Mouse (Mus musculus) neural tube, embryonic 11.5 days (tissue): Measurements from ENCODE around the gene Chmp5. TPM values are rescaled to one million over a fixed set of nuclear protein-coding genes. Genes with fewer than 3 reads are reported as not detected.

Source experiments
- ATAC-seq: fragments of 200-750 bp; cut with Nextera tagmentation; 2 replicates; pipeline ENCODE4 v1.8.0; 2017; ENCODE audit warnings: moderate number of reproducible peaks, mild to moderate bottlenecking, moderate TSS enrichment, moderate library complexity; ENCODE audit not compliant: insufficient read depth, low FRiP score, low TSS enrichment
- DNase-seq: peaks from one replicate; pipeline ENCODE4 v3.0.0-alpha.2; 2015; ENCODE audit warnings: low spot score
- H3K27ac ChIP-seq: fragments of 300-500 bp; sonication (generic); 2 replicates; pipeline ENCODE4 v1.5.1; 2014; ENCODE audit warnings: low read depth, mild to moderate bottlenecking, low read length
- H3K27me3 ChIP-seq: fragments of 300-500 bp; sonication (generic); 2 replicates; pipeline ENCODE4 v1.6.1; 2014; ENCODE audit warnings: mild to moderate bottlenecking, low read length, mixed read lengths; ENCODE audit not compliant: control insufficient read depth, insufficient read depth
- H3K36me3 ChIP-seq: fragments of 300-500 bp; sonication (generic); 2 replicates; pipeline ENCODE4 v1.6.1; 2014; ENCODE audit warnings: mild to moderate bottlenecking, low read length, moderate library complexity, mixed read lengths; ENCODE audit not compliant: control insufficient read depth, insufficient read depth
- H3K4me1 ChIP-seq: fragments of 300-500 bp; sonication (generic); 2 replicates; pipeline ENCODE4 v1.6.1; 2014; ENCODE audit warnings: low read length, mixed read lengths; ENCODE audit not compliant: control insufficient read depth, insufficient read depth
- H3K4me2 ChIP-seq: fragments of 300-500 bp; sonication (generic); 2 replicates; pipeline ENCODE4 v1.6.1; 2014; ENCODE audit warnings: low read depth, mild to moderate bottlenecking, moderate library complexity
- H3K4me3 ChIP-seq: fragments of 300-500 bp; sonication (generic); 2 replicates; pipeline ENCODE4 v1.5.1; 2014; ENCODE audit warnings: low read depth, low read length
- H3K9ac ChIP-seq: fragments of 300-500 bp; sonication (generic); 2 replicates; pipeline ENCODE4 v1.6.1; 2014; ENCODE audit warnings: mild to moderate bottlenecking, low read length
- H3K9me3 ChIP-seq: fragments of 300-500 bp; sonication (generic); 2 replicates; pipeline ENCODE4 v1.6.1; 2016; ENCODE audit warnings: low read length; ENCODE audit not compliant: control insufficient read depth
- WGBS: fragments of 180-500 bp; shearing (Covaris S2); extraction: QIAGEN DNeasy Blood & Tissue Kit; methylation state at CpG from one replicate; pipeline ENCODE4 v1.1.7; 2014; 5-methylcytosine and 5-hydroxymethylcytosine counted together
- polyA plus RNA-seq: library from polyadenylated mRNA; unstranded; fragments of >200 nt; fragmentation: Nextera tagmentation; extraction: Ambion mirVana; gene quantifications from 2 replicates; pipeline ENCODE4 v1.2.1, GENCODE M21; 2014

The Chmp5 gene
- polyA plus RNA-seq, 1 experiment from 2014 or later: 146 TPM

- ATAC-seq (no peak), DNase-seq (no peak)
- Histone ChIP-seq H3K9ac (no peak overlapping the region), H3K4me1 (no peaks in the 10 kb centered on the region), H3K27ac (no peak overlapping the region), H3K4me2 (no peak overlapping the region), H3K27me3 (no peaks in the 10 kb centered on the region), H3K36me3 (peaks cover 15% of the 10 kb centered on the region), H3K9me3 (no peaks in the 10 kb centered on the region), H3K4me3 (no peak overlapping the region)
- WGBS: 94% methylated on average over 10 of the region's 10 CpGs
Observed at GRCm38 (mm10) chr4:40976651-40977050, 28.4 kb downstream of the Chmp5 start.

GRCm38 (mm10) chr4:40979430-40979829 is 31.2 kb downstream of the Chmp5 start:
- no peak overlapping the region for H3K27ac ChIP-seq
- ATAC-seq (no peak), DNase-seq (no peak)
- peaks cover 15% of the 10 kb centered on the region for H3K36me3 ChIP-seq
- WGBS: 88% methylated on average over 1 of the region's 1 CpGs
- H3K4me3 ChIP-seq: no peak overlapping the region
- H3K9me3 ChIP-seq: no peaks in the 10 kb centered on the region
- H3K27me3 ChIP-seq: no peaks in the 10 kb centered on the region
- no peak overlapping the region for H3K4me2 ChIP-seq
- no peaks in the 10 kb centered on the region for H3K4me1 ChIP-seq
- no peak overlapping the region for H3K9ac ChIP-seq

- Histone ChIP-seq H3K36me3 (peaks cover 11% of the 10 kb centered on the region), H3K4me1 (no peaks in the 10 kb centered on the region), H3K9me3 (no peaks in the 10 kb centered on the region), H3K27me3 (no peaks in the 10 kb centered on the region), H3K9ac (no peak overlapping the region), H3K27ac (no peak overlapping the region), H3K4me2 (no peak overlapping the region), H3K4me3 (no peak overlapping the region)
- ATAC-seq (no peak), DNase-seq (no peak)
- WGBS: 72% methylated on average over 3 of the region's 3 CpGs
Observed at GRCm38 (mm10) chr4:40982486-40982885, 34.3 kb downstream of the Chmp5 start.

GRCm38 (mm10) chr4:40983686-40984085 is 35.5 kb downstream of the Chmp5 start:
- DNase-seq (no peak), ATAC-seq (no peak)
- H3K4me1 ChIP-seq: no peaks in the 10 kb centered on the region
- H3K36me3 ChIP-seq: peaks cover 5% of the 10 kb centered on the region
- 81% methylated on average over 1 of the region's 1 CpGs for WGBS
- H3K4me2 ChIP-seq: no peak overlapping the region
- H3K27me3 ChIP-seq: no peaks in the 10 kb centered on the region
- no peak overlapping the region for H3K27ac ChIP-seq
- H3K9me3 ChIP-seq: no peaks in the 10 kb centered on the region
- H3K9ac ChIP-seq: no peak overlapping the region
- no peak overlapping the region for H3K4me3 ChIP-seq

- no peaks in the 10 kb centered on the region for H3K27me3 ChIP-seq
- DNase-seq (no peak), ATAC-seq (no peak)
- H3K4me1 ChIP-seq: no peaks in the 10 kb centered on the region
- H3K4me2 ChIP-seq: no peak overlapping the region
- peaks cover 14% of the 10 kb centered on the region for H3K36me3 ChIP-seq
- 81% methylated on average over 6 of the region's 6 CpGs for WGBS
- H3K27ac ChIP-seq: no peak overlapping the region
- H3K4me3 ChIP-seq: no peak overlapping the region
- no peaks in the 10 kb centered on the region for H3K9me3 ChIP-seq
- H3K9ac ChIP-seq: no peak overlapping the region
Observed at GRCm38 (mm10) chr4:40989633-40990032, 41.4 kb downstream of the Chmp5 start.

- H3K27me3 ChIP-seq: no peaks in the 10 kb centered on the region
- H3K9me3 ChIP-seq: no peaks in the 10 kb centered on the region
- H3K4me3 ChIP-seq: no peak overlapping the region
- peaks cover 11% of the 10 kb centered on the region for H3K36me3 ChIP-seq
- no peak overlapping the region for H3K27ac ChIP-seq
- H3K4me2 ChIP-seq: no peak overlapping the region
- ATAC-seq: no peak
- WGBS: 96% methylated on average over 6 of the region's 6 CpGs
- H3K4me1 ChIP-seq: no peaks in the 10 kb centered on the region
- DNase-seq: no peak
- no peak overlapping the region for H3K9ac ChIP-seq
Observed at GRCm38 (mm10) chr4:40996302-40996701, 48.1 kb downstream of the Chmp5 start.

- Histone ChIP-seq H3K4me1 (no peaks in the 10 kb centered on the region), H3K9ac (no peak overlapping the region), H3K4me2 (no peak overlapping the region), H3K4me3 (no peak overlapping the region), H3K27ac (no peak overlapping the region), H3K27me3 (no peaks in the 10 kb centered on the region), H3K9me3 (no peaks in the 10 kb centered on the region), H3K36me3 (peaks cover 8% of the 10 kb centered on the region)
- WGBS: 96% methylated on average over 4 of the region's 4 CpGs
- ATAC-seq (no peak), DNase-seq (no peak)
Observed at GRCm38 (mm10) chr4:40997916-40998315, 49.7 kb downstream of the Chmp5 start.

- DNase-seq (no peak), ATAC-seq (no peak)
- no peak overlapping the region for H3K4me3 ChIP-seq
- no peak overlapping the region for H3K27ac ChIP-seq
- H3K9me3 ChIP-seq: no peaks in the 10 kb centered on the region
- H3K36me3 ChIP-seq: peaks cover 13% of the 10 kb centered on the region
- H3K4me2 ChIP-seq: no peak overlapping the region
- H3K27me3 ChIP-seq: no peaks in the 10 kb centered on the region
- WGBS: 70% methylated on average over 1 of the region's 1 CpGs
- no peaks in the 10 kb centered on the region for H3K4me1 ChIP-seq
- no peak overlapping the region for H3K9ac ChIP-seq
Observed at GRCm38 (mm10) chr4:41000271-41000670, 52.1 kb downstream of the Chmp5 start.

- Histone ChIP-seq H3K9me3 (no peaks in the 10 kb centered on the region), H3K4me2 (no peak overlapping the region), H3K27ac (no peak overlapping the region), H3K27me3 (no peaks in the 10 kb centered on the region), H3K9ac (no peak overlapping the region), H3K4me1 (no peaks in the 10 kb centered on the region), H3K4me3 (no peak overlapping the region), H3K36me3 (peaks cover 12% of the 10 kb centered on the region)
- DNase-seq: no peak
- WGBS: 90% methylated on average over 9 of the region's 9 CpGs
- ATAC-seq: no peak
Observed at GRCm38 (mm10) chr4:41000842-41001639, 52.8 kb downstream of the Chmp5 start.
